Mouse (Mus musculus): ENCODE data around the gene Fnbp1.
A peak's percentile ranks its signal among the peaks of the same experiment; 100 is the strongest.

The Fnbp1 gene

GRCm38 (mm10) chr2:31124694-31125093, 17.1 kb downstream of the Fnbp1 start:
- DNase-seq (ENCODE audit: low read depth), result no peak

GRCm38 (mm10) chr2:31123493-31123892, 18.3 kb downstream of the Fnbp1 start:
- no peak for DNase-seq (ENCODE audit: low read depth)

DNA sequence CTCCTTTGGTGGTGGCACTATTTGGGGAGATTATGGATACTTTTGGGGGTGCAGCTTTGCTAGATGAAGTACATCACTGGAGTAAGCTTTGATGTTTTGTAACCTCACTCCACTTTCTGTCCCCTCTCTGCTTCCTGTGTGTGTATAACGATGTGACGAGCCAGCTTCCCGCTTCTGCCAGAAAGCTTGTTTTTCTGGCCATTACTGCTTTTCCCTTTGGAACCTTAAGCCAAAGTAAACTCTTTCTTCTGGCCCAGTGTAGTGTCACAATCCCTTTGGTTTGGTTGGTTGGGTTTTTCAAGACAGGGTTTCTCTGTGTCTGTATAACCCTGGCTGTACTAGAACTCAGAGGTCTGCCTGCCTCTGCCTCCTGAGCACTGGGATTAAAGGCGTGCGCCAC, 19.0 kb downstream of the Fnbp1 start:
- DNase-seq (ENCODE audit: low read depth), result no peak

- no peak for DNase-seq (ENCODE audit: low read depth)
Measured at GRCm38 (mm10) chr2:31121131-31121693, 20.6 kb downstream of the Fnbp1 start.

- DNase-seq (ENCODE audit: low read depth), result no peak
Measured at GRCm38 (mm10) chr2:31119795-31120194, 22.0 kb downstream of the Fnbp1 start.

DNA sequence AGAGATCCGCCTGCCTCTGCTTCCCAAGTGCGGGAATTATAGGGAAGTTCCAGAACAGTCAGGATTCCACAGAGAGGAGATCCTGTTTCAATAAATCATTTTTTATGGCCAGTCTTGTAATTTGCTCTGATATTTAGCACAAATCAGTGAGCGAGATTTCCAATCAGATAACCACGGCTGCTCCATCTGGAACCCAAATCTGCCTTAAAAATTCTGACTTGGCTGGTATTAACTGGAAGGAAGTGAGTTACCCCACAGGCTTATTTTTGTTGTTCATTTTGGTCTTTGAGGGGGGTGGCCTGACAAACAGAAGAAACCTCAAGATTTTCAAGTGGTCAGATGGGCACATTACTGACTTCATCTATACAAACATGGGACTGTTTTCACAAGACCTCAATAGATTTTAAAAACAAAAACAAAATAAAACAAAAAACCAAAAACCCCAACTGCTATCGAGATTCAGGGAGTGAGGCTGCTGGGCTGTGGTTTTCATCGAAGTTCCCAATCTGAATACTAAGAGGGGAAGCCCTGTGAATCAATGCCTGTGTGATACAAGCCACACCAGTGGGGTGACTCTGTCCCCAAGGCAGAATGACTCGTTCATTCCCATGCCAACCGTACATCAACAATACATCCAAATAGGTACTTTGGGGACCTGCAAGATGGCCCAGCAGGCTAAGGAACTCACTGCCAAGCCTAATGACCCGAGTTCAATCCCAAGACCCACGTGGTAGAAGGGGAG, 23.0 kb downstream of the Fnbp1 start:
- DNase-seq (ENCODE audit: low read depth), result peak; percentile 57

DNA sequence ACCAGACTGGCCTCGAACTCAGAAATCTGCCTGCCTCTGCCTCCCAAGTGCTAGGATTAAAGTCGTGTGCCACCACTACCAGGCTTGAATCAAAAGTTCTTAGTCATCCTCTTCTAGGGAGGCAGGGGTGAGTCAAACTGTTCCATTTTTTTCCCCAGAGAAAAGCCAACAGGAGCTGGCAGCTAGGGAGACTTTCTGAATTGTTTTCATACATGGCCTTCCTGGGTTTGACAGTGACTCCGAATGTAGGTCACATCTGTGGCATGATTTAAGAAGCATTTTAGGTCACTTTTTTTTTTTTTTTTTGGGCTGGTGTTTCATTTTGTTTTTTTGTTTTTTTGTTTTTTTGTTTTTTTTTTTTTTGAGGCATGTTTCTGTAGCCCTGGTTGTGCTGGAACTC, 23.6 kb downstream of the Fnbp1 start:
- DNase-seq (ENCODE audit: low read depth), result no peak

- DNase-seq (ENCODE audit: low read depth), result peak; percentile 88
Measured at GRCm38 (mm10) chr2:31115943-31116731, 25.7 kb downstream of the Fnbp1 start.

GRCm38 (mm10) chr2:31115091-31115942, 26.5 kb downstream of the Fnbp1 start:
- DNase-seq (ENCODE audit: low read depth), result peak; percentile 58

DNA sequence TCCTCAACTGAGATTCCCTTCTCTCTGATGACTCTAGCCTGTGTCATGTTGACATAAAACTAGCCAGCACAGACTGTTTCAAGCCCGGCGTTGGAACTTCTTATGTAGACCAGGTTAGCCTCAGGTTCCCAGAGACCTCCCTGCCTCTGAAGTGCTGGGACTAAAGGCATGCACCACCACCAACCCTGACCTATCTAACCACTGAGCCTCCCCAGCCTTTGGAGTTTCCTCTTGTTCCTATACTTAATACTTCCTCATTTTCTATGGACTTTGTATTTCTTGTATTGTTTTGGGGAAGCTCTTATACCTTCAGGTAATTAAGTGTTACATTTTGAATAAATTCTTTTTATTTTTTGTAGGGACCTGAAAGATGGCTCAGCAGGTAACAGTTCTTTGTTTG, 27.6 kb downstream of the Fnbp1 start:
- DNase-seq (ENCODE audit: low read depth), result no peak

- DNase-seq (ENCODE audit: low read depth), result no peak
Measured at GRCm38 (mm10) chr2:31111685-31112084, 30.1 kb downstream of the Fnbp1 start.

- DNase-seq (ENCODE audit: low read depth), result no peak
Measured at GRCm38 (mm10) chr2:31109960-31110548, 31.8 kb downstream of the Fnbp1 start.

DNA sequence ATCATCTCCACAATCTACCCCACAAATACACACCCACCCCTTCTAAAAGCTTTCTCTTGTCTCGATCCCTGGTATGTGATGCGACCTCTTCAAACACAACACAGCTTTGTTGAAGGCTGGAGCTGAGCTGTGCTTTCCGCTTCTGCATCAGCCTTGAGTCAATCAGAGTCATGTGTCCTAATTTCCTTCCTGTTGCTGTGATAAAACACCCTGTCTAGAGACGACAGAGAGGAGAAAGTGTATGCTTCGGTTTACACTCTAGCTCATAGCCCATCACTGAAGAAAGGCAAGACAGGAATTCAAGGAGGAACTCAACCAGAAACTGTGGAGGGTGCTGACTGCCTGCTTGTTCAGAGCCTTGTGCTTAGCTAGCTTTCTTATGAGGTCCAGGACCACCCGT, 33.6 kb downstream of the Fnbp1 start:
- peak; percentile 85 for DNase-seq (ENCODE audit: low read depth)

GRCm38 (mm10) chr2:31106621-31107320, 35.0 kb downstream of the Fnbp1 start:
- no peak for DNase-seq (ENCODE audit: low read depth)

DNA sequence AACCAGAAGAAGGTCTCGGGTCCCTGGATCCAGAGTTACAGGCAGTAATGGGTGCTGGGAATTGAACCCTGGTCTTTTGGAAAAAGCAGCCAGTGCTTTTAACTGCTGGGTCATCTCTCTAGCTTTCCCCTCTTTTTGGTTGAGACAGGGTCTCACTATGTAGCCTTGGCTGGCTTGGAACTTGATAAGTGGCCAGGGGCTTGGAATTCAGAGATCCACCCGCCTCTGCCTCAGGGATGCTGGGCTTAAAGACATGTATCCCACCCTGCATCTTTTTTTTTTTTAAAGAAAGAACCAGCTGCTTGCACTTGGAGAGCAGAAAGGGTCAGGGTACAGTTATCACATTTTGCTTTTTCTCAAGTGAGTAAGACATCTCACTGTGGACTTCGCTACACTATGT, 35.8 kb downstream of the Fnbp1 start:
- no peak for DNase-seq (ENCODE audit: low read depth)

GRCm38 (mm10) chr2:31105279-31105678, 36.5 kb downstream of the Fnbp1 start:
- DNase-seq (ENCODE audit: low read depth), result no peak

DNA sequence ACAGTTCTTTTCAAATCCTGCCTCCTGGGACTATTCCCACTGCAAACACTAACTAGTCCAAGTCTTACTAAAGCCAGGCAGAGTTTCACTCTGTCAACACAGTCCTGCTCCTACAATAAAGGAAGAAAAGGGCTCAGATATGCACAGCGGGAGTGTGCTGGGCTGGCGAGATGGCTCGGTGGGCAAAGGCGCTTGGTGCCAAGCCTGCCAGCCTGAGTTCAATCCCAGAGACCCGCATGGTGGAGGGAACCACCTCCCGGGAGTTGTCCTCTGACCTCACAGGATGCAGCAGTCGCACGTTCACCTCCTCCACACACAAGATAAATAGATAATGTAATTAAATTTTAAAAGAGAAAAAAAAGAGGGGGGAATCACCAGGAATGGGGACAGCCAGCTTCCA, 38.5 kb downstream of the Fnbp1 start:
- no peak for DNase-seq (ENCODE audit: low read depth)

- no peak for DNase-seq (ENCODE audit: low read depth)
Measured at GRCm38 (mm10) chr2:31101285-31101684, 40.5 kb downstream of the Fnbp1 start.

DNA sequence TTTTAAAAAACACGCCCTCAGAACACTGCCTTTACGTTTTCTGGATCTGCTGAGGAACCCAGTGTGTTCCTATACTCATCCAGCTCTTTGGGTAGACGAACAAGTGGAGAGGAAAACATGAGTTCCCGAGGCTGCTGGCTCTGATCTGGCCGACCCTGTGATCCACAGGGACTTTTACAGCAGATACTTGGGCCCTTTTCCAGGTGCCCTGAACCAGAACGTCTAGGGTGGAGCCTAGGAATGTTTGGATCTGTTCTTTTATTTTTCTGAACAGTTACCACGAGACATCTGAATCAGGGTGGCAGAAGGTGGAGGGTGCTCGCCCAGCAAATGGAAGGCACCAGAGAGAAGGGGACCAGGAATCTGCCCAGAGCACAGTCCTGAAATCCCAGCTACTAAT, 42.7 kb downstream of the Fnbp1 start:
- DNase-seq (ENCODE audit: low read depth), result no peak

- no peak for DNase-seq (ENCODE audit: low read depth)
Measured at GRCm38 (mm10) chr2:31098616-31099015, 43.2 kb downstream of the Fnbp1 start.

- no peak for DNase-seq (ENCODE audit: low read depth)
Measured at GRCm38 (mm10) chr2:31097276-31097675, 44.5 kb downstream of the Fnbp1 start.

Measured in naive thymus-derived CD4-positive, alpha-beta T cell, adult 2 months (primary cell).